Mouse (Mus musculus): ENCODE measurements around the gene Ptch2. TPM values are rescaled to one million over a fixed set of nuclear protein-coding genes. Genes with fewer than 3 reads are reported as not detected.

The Ptch2 gene
- polyA plus RNA-seq, 1 experiment: 2.2 TPM

- no peak for DNase-seq (ENCODE audit: low spot score)
These were observed 8.8 kb downstream of the Ptch2 start for GRCm38 (mm10) chr4:117104672-117105071.

GRCm38 (mm10) chr4:117105127-117105526, 9.3 kb downstream of the Ptch2 start:
- no peak for DNase-seq (ENCODE audit: low spot score)

- DNase-seq (ENCODE audit: low spot score): no peak
These were observed 12.1 kb downstream of the Ptch2 start for GRCm38 (mm10) chr4:117107813-117108523.

- no peak for DNase-seq (ENCODE audit: low spot score)
These were observed 12.6 kb downstream of the Ptch2 start for GRCm38 (mm10) chr4:117108524-117108849.

GRCm38 (mm10) chr4:117109330-117109729, 13.5 kb downstream of the Ptch2 start:
- no peak for DNase-seq (ENCODE audit: low spot score)

- no peak for DNase-seq (ENCODE audit: low spot score)
These were observed 14.4 kb downstream of the Ptch2 start for GRCm38 (mm10) chr4:117110249-117110648.

GRCm38 (mm10) chr4:117110985-117111384, 15.1 kb downstream of the Ptch2 start:
- no peak for DNase-seq (ENCODE audit: low spot score)

- DNase-seq (ENCODE audit: low spot score): no peak
These were observed 17.4 kb downstream of the Ptch2 start for GRCm38 (mm10) chr4:117113237-117113636.

- no peak for DNase-seq (ENCODE audit: low spot score)
These were observed 19.7 kb downstream of the Ptch2 start for GRCm38 (mm10) chr4:117115592-117115991.

- DNase-seq (ENCODE audit: low spot score): no peak
These were observed 22.1 kb downstream of the Ptch2 start for GRCm38 (mm10) chr4:117117931-117118330.

GRCm38 (mm10) chr4:117119636-117120035, 23.8 kb downstream of the Ptch2 start:
- no peak for DNase-seq (ENCODE audit: low spot score)

GRCm38 (mm10) chr4:117120052-117120444, 24.2 kb downstream of the Ptch2 start:
- no peak for DNase-seq (ENCODE audit: low spot score)

- DNase-seq (ENCODE audit: low spot score): peak; percentile 73
These were observed 24.9 kb downstream of the Ptch2 start for GRCm38 (mm10) chr4:117120445-117121414.

GRCm38 (mm10) chr4:117122209-117122608, 26.3 kb downstream of the Ptch2 start:
- DNase-seq (ENCODE audit: low spot score): no peak

- DNase-seq (ENCODE audit: low spot score): no peak
These were observed 27.8 kb downstream of the Ptch2 start for GRCm38 (mm10) chr4:117123546-117124217.

- DNase-seq (ENCODE audit: low spot score): no peak
These were observed 28.3 kb downstream of the Ptch2 start for GRCm38 (mm10) chr4:117124218-117124517.

- no peak for DNase-seq (ENCODE audit: low spot score)
These were observed 28.9 kb downstream of the Ptch2 start for GRCm38 (mm10) chr4:117124518-117125347.

- DNase-seq (ENCODE audit: low spot score): no peak
These were observed 29.6 kb downstream of the Ptch2 start, which contains the start of gene Btbd19 for GRCm38 (mm10) chr4:117125348-117125909. Gene Btbd19 (minus strand): TSS chr4:117125725.

- no peak for DNase-seq (ENCODE audit: low spot score)
These were observed 30.2 kb downstream of the Ptch2 start for GRCm38 (mm10) chr4:117125910-117126674.

- DNase-seq (ENCODE audit: low spot score): no peak
These were observed 30.9 kb downstream of the Ptch2 start, which contains the start of gene Tctex1d4 for GRCm38 (mm10) chr4:117126675-117127290. Gene Tctex1d4 (plus strand): TSS chr4:117126794.

Measured in urinary bladder, adult 2 months (tissue).